Mouse (Mus musculus) bone marrow, adult 2 months (tissue): ENCODE data around the gene Vmac.

ENCODE experiments used
- CTCF ChIP-seq: fragments of 200-500 bp; IDR thresholded peaks from 2 replicates; pipeline ENCODE4 v1.5.1; 2011; ENCODE audit warnings: low read length, control low read depth; ENCODE audit not compliant: control insufficient read depth, insufficient read depth
- POLR2A ChIP-seq: fragments of 200-500 bp; IDR thresholded peaks from 2 replicates; pipeline ENCODE4 v1.6.1; 2011; ENCODE audit warnings: low read depth, mild to moderate bottlenecking, control low read depth, low read length, borderline replicate concordance; ENCODE audit not compliant: control insufficient read depth

- TF ChIP-seq CTCF (no peak), POLR2A (no peak)
Observed at GRCm38 (mm10) chr17:56722441-56722840, 4.6 kb upstream of the Vmac start.
